Mouse (Mus musculus) embryo, embryonic 11.5 days (tissue): ENCODE measurements around the gene Kdsr.

Experiments used
- DNase-seq: peaks from one replicate; pipeline ENCODE4 v3.0.0-alpha.2; 2012; ENCODE audit warnings: low read depth, low spot score

The Kdsr gene

DNA sequence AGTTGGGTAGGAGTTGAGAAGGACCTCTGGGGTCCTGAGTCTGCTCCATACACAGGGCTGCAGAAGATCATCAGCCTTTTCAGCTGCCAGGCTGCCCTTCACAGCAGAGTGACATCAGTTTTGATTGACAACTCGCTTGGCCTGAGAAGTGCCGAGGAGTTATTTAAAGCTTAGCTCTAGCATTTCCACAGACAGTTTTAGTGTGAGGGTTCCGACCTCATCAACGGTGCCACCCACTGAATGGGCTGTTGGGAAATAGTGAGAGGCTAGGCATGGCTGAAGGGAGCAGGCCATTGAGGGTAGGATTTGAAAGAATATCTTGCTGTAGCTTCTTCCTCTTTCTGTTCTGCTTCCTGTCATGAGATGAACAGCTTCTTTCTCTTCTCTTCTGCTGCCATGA is 63.9 kb downstream of the Kdsr start:
- DNase-seq, result no peak

DNA sequence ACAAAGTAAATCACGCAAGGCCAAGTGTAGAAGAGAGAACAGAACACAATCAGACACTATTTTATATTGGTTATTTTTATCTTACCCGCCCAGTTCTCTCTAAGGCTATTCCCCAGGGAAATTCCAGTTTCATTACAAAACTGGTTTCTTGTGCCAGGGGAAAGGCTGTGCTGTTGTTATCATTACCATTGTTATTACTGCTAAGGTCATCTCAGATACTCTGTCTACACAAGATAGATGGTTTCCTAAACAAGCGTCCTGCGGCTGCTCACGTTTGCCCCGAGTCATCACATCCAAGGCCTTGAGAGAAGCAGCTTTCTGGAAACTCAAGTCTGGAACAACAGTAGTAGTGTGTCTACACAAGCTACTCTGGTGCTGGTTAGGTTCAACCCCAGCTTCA is 65.2 kb downstream of the Kdsr start:
- no peak for DNase-seq

DNA sequence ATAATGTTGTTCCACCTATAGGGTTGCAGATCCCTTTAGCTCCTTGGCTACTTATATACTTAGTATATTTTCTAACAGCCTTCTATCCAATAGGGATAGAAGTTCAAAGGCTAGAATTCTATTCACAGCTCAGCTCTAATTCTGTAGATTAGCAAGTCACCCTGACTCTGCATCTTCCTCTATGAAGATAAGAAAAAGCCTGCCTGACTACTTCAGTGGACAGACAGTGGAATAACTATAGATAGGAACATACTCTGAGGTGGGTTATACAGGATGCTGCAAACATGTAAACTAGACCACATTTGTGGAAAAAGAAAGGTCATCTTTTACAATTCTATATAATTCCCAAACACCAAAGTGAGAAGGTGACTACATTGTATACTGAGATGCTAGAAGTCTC is 66.9 kb downstream of the Kdsr start:
- DNase-seq, result no peak

DNA sequence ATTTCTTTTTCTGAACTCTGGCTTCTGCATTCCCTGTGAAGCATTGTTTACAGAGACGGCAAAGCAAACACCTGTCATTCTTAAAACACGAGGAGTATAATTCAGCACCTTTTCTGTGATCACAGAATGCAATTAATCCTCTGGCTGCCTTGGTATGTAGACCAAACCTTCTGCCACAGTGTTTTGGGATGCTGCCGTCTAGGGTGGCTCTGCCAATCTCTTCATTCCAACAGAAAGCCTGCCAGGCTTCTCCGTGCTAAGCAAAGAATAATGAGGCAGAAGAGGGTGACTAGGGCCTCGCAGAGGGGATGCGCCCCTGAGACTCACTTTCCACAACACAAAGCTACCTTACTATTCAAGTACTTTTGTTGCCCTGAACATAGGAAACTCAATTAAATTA is 68.6 kb downstream of the Kdsr start:
- no peak for DNase-seq

DNA sequence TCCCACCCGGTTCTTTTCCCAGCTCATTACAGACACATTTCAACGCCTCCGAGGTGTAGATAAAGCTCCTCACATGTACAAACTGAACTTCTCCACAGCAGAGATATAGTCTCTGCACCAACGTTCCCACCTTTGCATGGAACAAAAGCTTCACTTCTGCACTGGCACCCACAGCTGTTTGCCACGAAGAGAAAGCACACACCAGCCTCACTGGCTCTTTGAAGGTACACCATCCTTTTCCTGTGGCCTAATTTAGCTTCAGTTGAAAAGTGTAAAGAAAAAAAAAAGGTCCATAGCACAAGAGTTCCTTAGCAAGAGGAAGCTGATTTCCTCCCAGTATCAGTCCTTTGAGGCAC is 71.4 kb downstream of the Kdsr start:
- DNase-seq, result no peak

DNA sequence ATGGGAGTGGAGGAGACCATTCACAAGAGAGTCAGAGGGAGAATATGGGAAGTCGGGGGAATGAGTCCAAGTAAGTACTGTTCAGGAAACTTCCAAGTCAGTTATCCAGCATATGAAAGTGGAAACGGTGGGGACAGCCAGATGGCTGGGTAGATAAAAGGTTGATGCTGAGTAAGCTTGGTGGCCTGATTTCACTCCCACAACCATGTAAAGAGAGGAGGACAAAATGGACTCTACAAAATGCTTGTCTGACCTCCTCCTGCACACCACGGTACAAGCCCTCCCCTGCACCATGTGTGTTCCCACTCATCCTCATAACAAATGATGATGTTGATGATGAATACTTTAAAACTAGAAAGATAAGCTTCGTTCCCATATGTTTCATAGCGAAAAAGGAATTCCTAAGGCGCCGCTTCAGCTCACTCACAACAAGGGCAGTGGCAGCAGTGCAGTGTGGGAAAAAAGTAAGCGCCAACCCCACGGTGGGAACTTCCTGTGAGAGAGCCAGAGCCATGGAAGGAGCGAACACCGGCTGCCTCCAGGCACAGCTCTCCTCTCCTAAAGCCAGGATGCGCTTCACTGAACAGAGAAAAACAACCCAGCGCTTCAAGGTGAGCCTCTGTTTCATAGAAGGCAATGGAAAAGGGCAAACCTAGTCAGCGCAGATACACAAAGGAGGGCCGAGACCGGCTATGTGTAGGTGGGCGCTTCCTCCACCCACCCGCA is 71.9 kb downstream of the Kdsr start:
- no peak for DNase-seq

DNA sequence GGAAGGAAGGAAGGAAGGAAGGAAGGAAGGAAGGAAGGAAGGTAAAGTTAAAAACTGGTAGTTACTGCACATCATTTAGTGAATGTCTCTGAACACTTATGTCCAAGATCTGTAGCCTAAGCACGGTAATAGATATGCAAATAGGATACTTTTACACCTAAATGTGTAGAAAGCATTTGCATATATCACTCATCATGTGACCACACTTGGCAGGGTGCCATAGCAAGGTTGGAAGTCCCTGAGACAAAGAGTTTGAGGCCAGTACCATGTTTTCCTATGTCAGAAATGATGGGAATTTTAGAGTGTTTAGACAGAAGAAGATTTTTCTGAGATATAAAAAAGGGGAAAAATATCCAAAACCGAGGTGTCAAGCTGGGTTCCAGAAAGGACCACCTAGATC is 73.8 kb downstream of the Kdsr start:
- DNase-seq, result no peak

DNA sequence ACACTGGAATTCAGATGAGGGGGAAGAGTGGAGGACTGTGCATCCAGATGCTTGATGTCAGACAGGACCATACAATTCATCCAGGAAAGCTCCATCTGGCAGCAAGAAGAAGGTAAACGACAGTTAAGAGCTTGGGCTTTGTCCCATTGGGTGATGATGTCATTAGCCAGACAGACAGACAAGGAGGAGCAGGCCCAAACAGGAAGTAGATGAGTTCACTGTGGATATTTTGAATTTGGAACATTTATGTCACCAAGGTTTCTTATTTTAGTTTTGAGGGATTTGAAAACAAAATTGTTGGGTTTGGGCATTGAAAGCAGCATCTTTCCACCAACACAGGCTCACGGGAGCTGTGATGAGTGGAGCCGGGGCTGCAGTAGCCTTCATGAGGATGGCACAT is 75.0 kb downstream of the Kdsr start:
- no peak for DNase-seq

DNA sequence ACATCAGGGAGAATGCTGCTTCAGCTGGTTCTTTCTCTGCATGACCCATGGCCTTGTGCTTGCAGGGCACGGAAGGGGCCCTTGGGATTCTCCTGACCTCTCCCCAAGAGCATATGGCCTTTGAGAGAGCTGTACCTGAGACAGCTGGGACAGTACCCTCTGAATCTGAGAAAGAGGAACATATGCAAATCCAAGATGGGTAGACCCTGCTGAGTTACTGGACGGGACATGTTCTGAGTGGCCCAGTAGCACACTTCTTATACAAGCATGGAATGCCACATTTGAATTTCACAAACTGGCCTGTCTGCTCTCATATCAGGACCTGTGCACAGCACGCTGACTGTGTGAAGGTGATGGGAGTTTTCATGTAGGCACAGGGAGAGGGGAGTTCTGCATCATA is 76.7 kb downstream of the Kdsr start:
- no peak for DNase-seq

DNA sequence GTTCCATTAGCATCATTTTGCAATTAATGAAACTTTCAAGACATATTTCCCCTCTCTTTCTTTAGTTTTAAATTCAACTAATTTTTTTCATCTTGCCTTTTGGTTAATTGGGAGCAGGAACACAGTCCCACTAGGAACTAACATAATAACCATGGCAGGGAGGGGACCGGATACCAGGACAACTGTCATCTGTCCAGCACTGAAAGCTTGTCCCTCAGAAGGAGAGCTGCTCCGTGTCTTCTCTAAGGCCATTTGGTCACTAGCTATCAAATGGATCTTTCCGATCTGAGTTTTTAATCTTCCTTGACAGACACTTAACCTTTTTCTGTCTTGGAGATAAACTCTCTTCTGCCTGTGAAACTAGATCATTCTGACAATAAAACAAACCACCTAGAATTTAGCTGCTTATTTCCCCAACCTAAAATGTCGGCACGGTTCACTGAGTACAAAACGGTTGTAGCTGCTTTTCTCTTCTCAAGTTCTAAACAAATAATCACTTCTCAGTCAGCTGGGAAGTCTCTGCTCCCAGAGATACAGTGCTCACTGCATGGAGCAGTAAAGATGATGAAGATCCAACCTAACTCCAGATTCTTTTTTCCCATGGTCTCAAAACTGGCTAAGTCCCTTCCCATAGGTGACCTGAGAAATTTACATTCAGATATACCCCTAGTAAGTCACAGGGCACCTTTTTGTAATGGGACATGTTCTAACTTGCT is 79.6 kb downstream of the Kdsr start:
- no peak for DNase-seq

DNA sequence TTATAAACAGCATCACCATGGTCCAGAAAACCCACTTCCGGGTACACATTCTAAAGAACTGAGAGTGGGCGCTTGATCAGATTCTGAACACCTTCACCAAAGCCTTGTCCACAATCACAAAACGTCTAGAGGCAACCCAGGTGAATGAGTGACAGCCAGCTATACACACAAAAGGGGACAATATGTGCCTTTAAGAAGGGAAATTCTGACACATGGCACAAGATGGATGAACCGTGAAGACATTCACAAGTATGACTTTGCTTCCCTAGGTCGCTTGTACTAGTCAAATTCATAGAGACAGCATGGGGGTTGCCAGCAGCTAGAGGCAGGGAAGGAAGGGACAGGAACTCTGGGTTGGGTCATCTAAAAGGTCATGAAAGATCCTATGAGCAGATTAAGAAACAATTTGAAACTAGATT is 81.5 kb downstream of the Kdsr start:
- no peak for DNase-seq
